Mouse (Mus musculus) hindbrain, embryonic 12.5 days (tissue): ENCODE measurements around the gene Ssxb10. TPM values are rescaled to one million over a fixed set of nuclear protein-coding genes. Genes with fewer than 3 reads are reported as not detected.
"Not testable (repeated sequence)": the region's sequence is repeated elsewhere in the genome, so short reads cannot be mapped to it uniquely, and the experiment has no call there.

Experiments
- ATAC-seq: fragments of 200-750 bp; cut with Nextera tagmentation; 2 replicates; pipeline ENCODE4 v1.8.0; 2017; ENCODE audit warnings: moderate TSS enrichment; ENCODE audit not compliant: low FRiP score
- H3K27ac ChIP-seq: fragments of 300-500 bp; sonication (generic); 2 replicates; pipeline ENCODE4 v1.5.1; 2016; ENCODE audit warnings: mild to moderate bottlenecking
- H3K27me3 ChIP-seq: fragments of 300-500 bp; sonication (generic); 2 replicates; pipeline ENCODE4 v1.6.1; 2016; ENCODE audit warnings: mild to moderate bottlenecking
- H3K36me3 ChIP-seq: fragments of 300-500 bp; sonication (generic); 2 replicates; pipeline ENCODE4 v1.6.1; 2016; ENCODE audit warnings: mild to moderate bottlenecking
- H3K4me1 ChIP-seq: fragments of 300-500 bp; sonication (generic); 2 replicates; pipeline ENCODE4 v1.6.1; 2016
- H3K4me2 ChIP-seq: fragments of 300-500 bp; sonication (generic); replicated peaks from 2 replicates; pipeline ENCODE4 v1.6.1; 2016; ENCODE audit warnings: mild to moderate bottlenecking
- H3K4me3 ChIP-seq: fragments of 300-500 bp; sonication (generic); 2 replicates; pipeline ENCODE4 v1.5.1; 2016; ENCODE audit warnings: mild to moderate bottlenecking
- H3K9ac ChIP-seq: fragments of 300-500 bp; sonication (generic); 2 replicates; pipeline ENCODE4 v1.6.1; 2016; ENCODE audit warnings: mild to moderate bottlenecking, moderate library complexity
- H3K9me3 ChIP-seq: fragments of 300-500 bp; sonication (generic); replicated peaks from 2 replicates; pipeline ENCODE4 v1.6.1; 2016; ENCODE audit warnings: mild to moderate bottlenecking
- WGBS: fragments of 180-500 bp; shearing (Covaris S2); methylation state at CpG from one replicate; pipeline ENCODE4 v1.1.7; 2016; 5-methylcytosine and 5-hydroxymethylcytosine counted together
- polyA plus RNA-seq: library from polyadenylated mRNA; unstranded; fragments of >200 nt; fragmentation: Nextera tagmentation; extraction: Ambion mirVana; gene quantifications from 2 replicates; pipeline ENCODE4 v1.2.1, GENCODE M21; 2016

Ssxb10 gene
- polyA plus RNA-seq, result not detected in 2 replicates

DNA sequence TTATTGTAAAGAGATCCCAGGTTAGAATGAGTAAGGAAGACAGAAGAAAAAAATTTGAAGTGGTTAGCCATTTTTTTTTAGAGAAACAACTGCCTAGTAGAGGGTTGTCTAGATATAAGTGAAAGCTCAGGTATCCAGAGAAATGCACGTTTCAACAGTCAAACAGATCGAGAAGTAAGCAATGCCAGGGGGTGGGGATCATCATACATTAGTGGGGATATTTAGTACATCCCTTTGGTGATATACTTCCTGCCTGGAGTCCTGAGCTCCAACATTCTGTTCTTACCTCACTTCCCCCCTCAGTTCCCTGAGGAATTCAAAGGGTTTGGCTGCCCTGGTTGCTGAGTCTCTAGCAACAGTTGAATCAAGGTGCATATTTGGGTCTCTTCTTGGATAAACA lies at the start of gene Ssxb10:
Ssxb10 (plus strand) TSS at position 301 of the 400 bp plus-strand sequence.
- no peaks in the 10 kb centered on the region for H3K27me3 ChIP-seq
- no peak within 1 kb of the TSS for H3K4me3 ChIP-seq
- H3K9ac ChIP-seq, result no peak within 1 kb of the TSS
- 55% methylated on average over 2 of the region's 2 CpGs for WGBS
- no peaks in the 10 kb centered on the region for H3K4me1 ChIP-seq
- no peaks in the 10 kb centered on the region for H3K36me3 ChIP-seq
- no peak for ATAC-seq
- H3K27ac ChIP-seq, result no peak within 1 kb of the TSS
- peaks cover 12% of the 10 kb centered on the region for H3K9me3 ChIP-seq
- no peak within 1 kb of the TSS for H3K4me2 ChIP-seq

DNA sequence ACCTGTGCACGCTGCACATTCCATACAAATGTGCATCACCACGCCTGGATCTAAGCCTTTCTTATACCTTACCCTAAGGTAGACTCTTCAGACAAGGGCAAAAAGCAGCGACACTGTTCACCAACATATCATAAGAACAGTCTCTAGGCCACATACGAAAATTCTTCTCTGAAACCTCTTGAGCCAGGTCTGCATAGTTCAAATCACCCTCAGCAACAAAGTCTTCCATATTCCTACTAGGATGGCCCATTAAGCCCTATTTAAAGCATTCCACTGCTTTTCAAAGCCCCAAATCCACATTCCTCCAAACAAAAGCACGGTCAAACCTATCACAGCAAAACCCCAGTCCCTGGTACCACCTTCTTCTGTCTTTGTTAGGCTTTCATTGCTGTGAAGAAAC lies 38.6 kb upstream of the Ssxb10 start:
- Histone ChIP-seq H3K4me1 (no peaks in the 10 kb centered on the region), H3K27me3 (no peaks in the 10 kb centered on the region), H3K4me3 (no peak overlapping the region), H3K9ac (no peak overlapping the region), H3K27ac (no peak overlapping the region), H3K4me2 (no peak overlapping the region), H3K9me3 (no peaks in the 10 kb centered on the region), H3K36me3 (no peaks in the 10 kb centered on the region)
- ATAC-seq, result no peak
- WGBS, result 79% methylated on average over 5 of the region's 5 CpGs

DNA sequence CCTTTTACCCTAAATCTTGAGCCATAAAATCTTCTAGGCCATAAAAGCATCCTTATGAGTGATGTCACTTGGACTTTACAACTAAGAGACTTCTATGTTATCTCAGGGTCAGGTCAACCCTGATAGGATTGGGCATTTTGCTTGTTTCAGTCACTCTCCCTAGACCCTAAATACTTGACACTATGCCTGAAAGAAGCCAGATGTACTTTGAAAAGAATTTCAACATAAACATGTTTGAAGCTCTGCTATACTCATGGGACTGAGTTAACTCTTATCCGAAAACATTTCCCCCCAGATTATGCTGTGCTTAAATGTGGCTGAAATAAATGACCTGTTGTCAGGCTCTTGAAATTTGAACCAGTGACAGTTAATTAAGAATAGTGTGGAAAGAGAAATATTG lies 17.9 kb upstream of the Ssxb10 start:
- Histone ChIP-seq H3K4me3 (no peak overlapping the region), H3K36me3 (no peaks in the 10 kb centered on the region), H3K4me2 (no peak overlapping the region), H3K4me1 (no peaks in the 10 kb centered on the region), H3K27me3 (no peaks in the 10 kb centered on the region), H3K9me3 (no peaks in the 10 kb centered on the region), H3K9ac (no peak overlapping the region), H3K27ac (no peak overlapping the region)
- no peak for ATAC-seq
- WGBS, result 85% methylated on average over 1 of the region's 1 CpGs

DNA sequence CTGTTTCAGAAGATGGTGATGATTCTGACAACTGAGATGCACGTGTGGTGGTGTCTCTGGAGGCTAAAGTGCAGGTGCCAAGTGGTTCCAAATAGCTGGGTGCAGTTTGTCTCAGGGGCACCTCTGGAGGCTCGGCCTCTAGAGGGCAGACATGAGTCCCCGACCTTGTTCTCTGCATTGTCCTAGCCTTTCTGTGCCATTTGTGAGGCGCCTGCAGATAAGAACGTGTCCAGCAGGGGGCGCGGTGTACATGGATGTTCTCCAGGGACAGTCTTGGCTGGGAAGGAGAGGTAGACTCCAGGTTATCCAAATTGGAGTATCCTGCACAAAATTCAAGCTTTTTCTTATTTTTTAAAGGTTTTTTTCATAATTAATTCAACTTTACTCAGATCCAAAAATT lies 12.3 kb upstream of the Ssxb10 start:
- not testable (repeated sequence) for H3K27me3 ChIP-seq, H3K27ac ChIP-seq, H3K36me3 ChIP-seq, H3K4me3 ChIP-seq, H3K4me1 ChIP-seq, H3K9ac ChIP-seq, H3K4me2 ChIP-seq, ATAC-seq, H3K9me3 ChIP-seq
- 13% methylated on average over 7 of the region's 7 CpGs for WGBS

DNA sequence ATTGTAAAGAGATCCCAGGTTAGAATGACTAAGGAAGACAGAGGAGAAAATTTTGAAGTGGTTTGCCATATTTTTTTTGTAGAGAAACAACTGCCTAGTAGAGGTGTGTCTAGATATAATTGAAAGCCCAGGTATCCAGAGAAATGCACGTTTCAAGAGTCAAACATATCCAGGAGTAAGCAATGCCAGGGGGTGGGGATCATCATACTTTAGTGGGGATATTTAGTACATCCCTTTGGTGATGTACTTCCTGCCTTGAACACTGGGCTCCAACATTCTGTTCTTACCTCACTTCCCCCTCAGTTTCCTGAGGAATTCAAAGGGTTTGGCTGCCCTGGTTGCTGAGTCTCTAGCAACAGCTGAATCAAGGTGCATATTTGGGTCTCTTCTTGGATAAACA lies 39.5 kb downstream of the Ssxb10 start, which contains the start of gene Ssxb9:
Ssxb9 (plus strand) TSS at position 301 of the 400 bp plus-strand sequence.
- not testable (repeated sequence) for H3K9ac ChIP-seq, ATAC-seq, H3K4me3 ChIP-seq, H3K9me3 ChIP-seq, H3K4me1 ChIP-seq, H3K27ac ChIP-seq, H3K36me3 ChIP-seq, H3K4me2 ChIP-seq, H3K27me3 ChIP-seq
- WGBS, result 36% methylated on average over 1 of the region's 1 CpGs

Other genes starting within 250 kb of the Ssxb10 start
- 0.21 TPM in 1 of 2 replicates, not detected in the other for gene Was, start 236.9 kb upstream of the Ssxb10 start, polyA plus RNA-seq
- gene Wdr13, start 194.5 kb upstream of the Ssxb10 start, polyA plus RNA-seq, result 40.5 and 42.6 TPM in 2 replicates
- 401 and 433 TPM in 2 replicates for gene Rbm3, start 181.5 kb upstream of the Ssxb10 start, polyA plus RNA-seq
- gene Tbc1d25, start 151.2 kb upstream of the Ssxb10 start, polyA plus RNA-seq, result 16.4 and 16.7 TPM in 2 replicates
- gene Ebp, start 133.9 kb upstream of the Ssxb10 start, polyA plus RNA-seq, result 30.7 and 32.3 TPM in 2 replicates
- 28.2 and 31.7 TPM in 2 replicates for gene Porcn, start 120.9 kb upstream of the Ssxb10 start, polyA plus RNA-seq
- 43.1 and 43.5 TPM in 2 replicates for gene Ftsj1, start 75.0 kb upstream of the Ssxb10 start, polyA plus RNA-seq
- 5.5 and 6.1 TPM in 2 replicates for gene Slc38a5, start 56.3 kb upstream of the Ssxb10 start, polyA plus RNA-seq
- gene Ssxb9, start 39.6 kb downstream of the Ssxb10 start, polyA plus RNA-seq, result not detected in 2 replicates
- not detected in 2 replicates for gene Ssxb1, start 85.9 kb downstream of the Ssxb10 start, polyA plus RNA-seq
- gene Ssxb2, start 134.3 kb downstream of the Ssxb10 start, polyA plus RNA-seq, result not detected in 2 replicates
- gene Gm14459, start 197.5 kb downstream of the Ssxb10 start, polyA plus RNA-seq, result not detected in 2 replicates
- not detected in 2 replicates for gene Ssxb6, start 220.8 kb downstream of the Ssxb10 start, polyA plus RNA-seq